Mouse (Mus musculus) kidney, embryonic 16.5 days (tissue): ENCODE measurements around the gene Lrrc4c. TPM values are rescaled to one million over a fixed set of nuclear protein-coding genes. Genes with fewer than 3 reads are reported as not detected.

Source experiments
- ATAC-seq: fragments of 200-750 bp; cut with Nextera tagmentation; 2 replicates; pipeline ENCODE4 v1.8.0; 2017; ENCODE audit warnings: moderate TSS enrichment; ENCODE audit not compliant: low FRiP score, low TSS enrichment
- H3K27ac ChIP-seq: fragments of 300-500 bp; sonication (generic); 2 replicates; pipeline ENCODE4 v1.5.1; 2014; ENCODE audit warnings: low read length
- H3K27me3 ChIP-seq: fragments of 300-500 bp; sonication (generic); 2 replicates; pipeline ENCODE4 v1.6.1; 2014; ENCODE audit warnings: low read length, control low read depth, mixed read lengths; ENCODE audit not compliant: insufficient read depth
- H3K36me3 ChIP-seq: fragments of 300-500 bp; sonication (generic); 2 replicates; pipeline ENCODE4 v1.6.1; 2014; ENCODE audit warnings: low read length, control low read depth, mixed read lengths; ENCODE audit not compliant: insufficient read depth
- H3K4me1 ChIP-seq: fragments of 300-500 bp; sonication (generic); 2 replicates; pipeline ENCODE4 v1.6.1; 2014; ENCODE audit warnings: low read length, control low read depth, mixed read lengths; ENCODE audit not compliant: insufficient read depth
- H3K4me2 ChIP-seq: fragments of 300-500 bp; sonication (generic); replicated peaks from 2 replicates; pipeline ENCODE4 v1.6.1; 2014; ENCODE audit warnings: low read depth, low read length
- H3K4me3 ChIP-seq: fragments of 300-500 bp; sonication (generic); 2 replicates; pipeline ENCODE4 v1.5.1; 2014; ENCODE audit warnings: mild to moderate bottlenecking, low read length
- H3K9ac ChIP-seq: fragments of 300-500 bp; sonication (generic); replicated peaks from 2 replicates; pipeline ENCODE4 v1.6.1; 2014; ENCODE audit warnings: low read length
- H3K9me3 ChIP-seq: fragments of 300-500 bp; sonication (generic); 2 replicates; pipeline ENCODE4 v1.6.1; 2016; ENCODE audit warnings: low read length, control low read depth
- WGBS: fragments of 180-500 bp; shearing (Covaris S2); extraction: QIAGEN DNeasy Blood & Tissue Kit; methylation state at CpG from one replicate; pipeline ENCODE4 v1.1.7; 2014; 5-methylcytosine and 5-hydroxymethylcytosine counted together
- polyA plus RNA-seq: library from polyadenylated mRNA; unstranded; fragments of >200 nt; fragmentation: Nextera tagmentation; extraction: Ambion mirVana; gene quantifications from 2 replicates; pipeline ENCODE4 v1.2.1, GENCODE M21; 2015

Lrrc4c gene
- polyA plus RNA-seq, 1 experiment from 2014 or later: 0.69 TPM

DNA sequence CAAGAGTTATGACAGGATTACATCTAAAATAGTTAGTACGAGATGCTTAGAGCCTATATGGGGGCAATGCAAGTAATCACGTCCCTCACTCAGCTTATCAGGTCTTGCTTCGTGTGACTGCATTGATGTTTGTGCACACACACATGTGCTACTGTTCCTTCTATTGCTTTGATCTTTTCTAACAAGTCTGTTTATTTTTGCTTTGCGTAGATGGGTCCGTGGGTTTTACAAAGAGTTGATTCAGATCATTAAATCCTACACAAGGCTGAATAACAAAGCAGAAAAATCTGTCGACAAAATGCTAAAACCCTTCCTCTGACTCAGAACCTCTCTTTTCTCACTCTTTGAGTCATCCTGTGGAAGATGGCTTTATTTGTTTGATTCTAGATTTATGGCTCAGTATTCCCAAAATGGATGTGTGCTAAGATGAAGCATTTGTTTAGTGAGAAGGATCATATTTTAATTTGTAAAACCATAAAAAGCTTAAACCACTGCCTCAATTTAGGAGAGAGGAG, 300.8 kb downstream of the Lrrc4c start:
- ATAC-seq: no peak
- H3K9ac ChIP-seq: no peak overlapping the region

DNA sequence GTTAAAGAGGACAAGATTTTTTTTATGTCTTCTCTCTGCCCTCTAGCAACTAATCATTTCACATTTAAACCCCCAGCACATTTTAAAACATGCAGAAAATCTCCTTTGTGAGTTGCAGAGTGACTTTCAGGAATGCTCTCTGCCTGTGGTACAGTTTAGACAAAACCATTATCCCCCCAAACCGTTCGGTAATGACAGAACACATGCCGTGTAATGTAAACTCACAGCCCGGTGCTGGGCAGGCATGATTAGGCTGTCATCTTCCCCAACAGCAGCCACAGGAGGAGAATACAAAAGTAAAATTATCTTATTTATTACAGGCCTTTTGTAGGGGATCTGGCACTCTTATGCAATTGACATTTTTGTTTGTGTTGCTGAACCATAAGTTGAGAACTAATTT, 349.1 kb downstream of the Lrrc4c start:
- no peak overlapping the region for H3K9ac ChIP-seq
- H3K27me3 ChIP-seq: no peaks in the 10 kb centered on the region
- no peaks in the 10 kb centered on the region for H3K4me1 ChIP-seq
- no peaks in the 10 kb centered on the region for H3K9me3 ChIP-seq
- H3K27ac ChIP-seq: no peak overlapping the region
- whole genome bisulfite sequencing: 60% methylated on average over 4 of the region's 4 CpGs
- H3K4me2 ChIP-seq: no peak overlapping the region
- no peak for ATAC-seq
- no peaks in the 10 kb centered on the region for H3K36me3 ChIP-seq
- H3K4me3 ChIP-seq: no peak overlapping the region

More for the DNA sequence above, 300.8 kb downstream of the Lrrc4c start:
- Histone ChIP-seq H3K4me3 (no peak overlapping the region), H3K36me3 (no peaks in the 10 kb centered on the region), H3K4me1 (no peaks in the 10 kb centered on the region), H3K4me2 (no peak overlapping the region), H3K9me3 (no peaks in the 10 kb centered on the region), H3K27ac (no peak overlapping the region), H3K27me3 (no peaks in the 10 kb centered on the region)
- WGBS: 57% methylated on average over 6 of the region's 6 CpGs

DNA sequence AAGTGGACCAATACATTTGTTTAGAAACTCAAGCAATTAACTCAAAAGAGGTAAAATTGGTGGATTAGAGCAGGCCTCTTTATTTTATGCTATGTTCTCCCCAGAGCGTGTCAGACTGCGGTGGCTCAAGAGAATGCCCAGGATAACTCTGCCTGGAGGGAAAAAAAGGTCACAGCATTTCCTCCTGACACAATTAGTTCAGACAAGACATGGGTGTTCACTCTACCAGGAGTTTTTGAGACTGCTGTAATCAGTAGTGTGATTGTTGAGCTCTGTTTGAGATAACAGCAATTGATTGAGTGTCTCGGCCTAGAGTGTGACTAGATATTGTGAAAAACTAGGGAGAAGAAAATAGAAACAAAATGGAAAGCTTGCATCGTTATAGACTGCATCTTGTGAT, 363.8 kb downstream of the Lrrc4c start:
- Histone ChIP-seq H3K4me1 (no peaks in the 10 kb centered on the region), H3K27me3 (no peaks in the 10 kb centered on the region), H3K36me3 (no peaks in the 10 kb centered on the region), H3K9ac (no peak overlapping the region), H3K4me2 (no peak overlapping the region), H3K4me3 (no peak overlapping the region), H3K27ac (no peak overlapping the region), H3K9me3 (no peaks in the 10 kb centered on the region)
- ATAC-seq: no peak
- 74% methylated on average over 4 of the region's 4 CpGs for WGBS

GRCm38 (mm10) chr2:96685328-96685727, 367.4 kb downstream of the Lrrc4c start:
- no peak overlapping the region for H3K9ac ChIP-seq
- no peak overlapping the region for H3K4me3 ChIP-seq
- H3K27ac ChIP-seq: no peak overlapping the region
- no peak overlapping the region for H3K4me2 ChIP-seq
- no peaks in the 10 kb centered on the region for H3K27me3 ChIP-seq
- no peaks in the 10 kb centered on the region for H3K36me3 ChIP-seq
- 81% methylated on average over 1 of the region's 1 CpGs for WGBS
- no peaks in the 10 kb centered on the region for H3K9me3 ChIP-seq
- no peaks in the 10 kb centered on the region for H3K4me1 ChIP-seq
- no peak for ATAC-seq

DNA sequence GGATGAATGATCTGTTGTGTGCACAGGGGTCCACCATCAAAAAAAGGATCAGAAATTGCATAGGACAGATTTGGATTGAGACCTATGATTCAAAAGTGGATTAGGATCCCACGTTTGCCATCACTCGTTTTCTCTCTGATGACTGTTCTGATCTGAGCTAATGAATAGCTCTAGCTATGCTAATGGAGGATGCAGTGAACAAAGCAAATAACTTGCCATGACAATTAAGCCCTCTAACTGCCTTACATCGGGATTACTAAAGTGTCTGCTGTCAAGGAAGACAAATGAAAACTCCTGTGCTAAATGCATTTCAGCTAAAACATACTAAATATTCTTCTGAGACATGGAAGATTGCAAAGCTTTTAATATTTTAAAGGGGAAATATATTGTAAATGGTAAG, 387.0 kb downstream of the Lrrc4c start:
- no peaks in the 10 kb centered on the region for H3K4me1 ChIP-seq
- 28% methylated on average over 3 of the region's 3 CpGs for WGBS
- H3K9me3 ChIP-seq: no peaks in the 10 kb centered on the region
- no peaks in the 10 kb centered on the region for H3K36me3 ChIP-seq
- H3K27me3 ChIP-seq: no peaks in the 10 kb centered on the region
- no peak overlapping the region for H3K27ac ChIP-seq
- H3K4me2 ChIP-seq: no peak overlapping the region
- H3K9ac ChIP-seq: no peak overlapping the region
- ATAC-seq: no peak
- no peak overlapping the region for H3K4me3 ChIP-seq

DNA sequence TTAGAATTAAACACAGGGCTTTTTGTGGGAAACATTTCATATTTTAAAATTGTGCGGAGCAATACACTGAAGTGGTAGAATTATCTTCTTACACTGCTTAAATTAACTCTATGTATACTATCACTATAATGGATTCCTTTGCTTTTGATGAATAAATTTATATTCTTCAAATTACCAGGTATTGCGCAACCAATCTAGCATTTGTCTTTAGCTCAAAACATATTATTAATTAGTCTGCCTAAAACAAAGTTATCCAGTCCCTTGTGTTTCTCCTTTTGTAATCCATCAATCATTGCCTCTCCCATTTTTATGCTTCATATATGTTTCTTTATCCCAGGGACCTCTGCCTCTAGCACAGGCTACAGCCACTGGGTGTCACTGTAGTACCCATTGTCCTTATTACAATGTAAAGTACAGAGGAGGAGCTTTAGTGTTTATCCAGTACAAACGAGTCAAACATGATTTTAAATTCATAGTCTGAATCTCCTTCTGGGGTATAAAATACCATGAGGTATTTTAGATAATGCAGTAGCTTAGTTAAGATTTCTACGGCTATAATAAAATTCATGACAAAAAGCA, 389.9 kb downstream of the Lrrc4c start:
- no peaks in the 10 kb centered on the region for H3K27me3 ChIP-seq
- H3K27ac ChIP-seq: no peak overlapping the region
- WGBS: 72% methylated on average over 4 of the region's 4 CpGs
- no peak for ATAC-seq
- no peaks in the 10 kb centered on the region for H3K4me1 ChIP-seq
- H3K9ac ChIP-seq: no peak overlapping the region
- H3K9me3 ChIP-seq: no peaks in the 10 kb centered on the region
- H3K36me3 ChIP-seq: no peaks in the 10 kb centered on the region
- no peak overlapping the region for H3K4me3 ChIP-seq
- H3K4me2 ChIP-seq: no peak overlapping the region

- H3K4me1 ChIP-seq: no peaks in the 10 kb centered on the region
- H3K9ac ChIP-seq: no peak overlapping the region
- H3K4me3 ChIP-seq: no peak overlapping the region
- WGBS: 78% methylated on average over 7 of the region's 7 CpGs
- H3K27me3 ChIP-seq: no peaks in the 10 kb centered on the region
- H3K9me3 ChIP-seq: no peaks in the 10 kb centered on the region
- no peaks in the 10 kb centered on the region for H3K36me3 ChIP-seq
- no peak for ATAC-seq
- no peak overlapping the region for H3K27ac ChIP-seq
- no peak overlapping the region for H3K4me2 ChIP-seq
These were observed 396.6 kb downstream of the Lrrc4c start for GRCm38 (mm10) chr2:96714561-96714960.

GRCm38 (mm10) chr2:96717353-96717752, 399.4 kb downstream of the Lrrc4c start:
- no peaks in the 10 kb centered on the region for H3K27me3 ChIP-seq
- H3K9ac ChIP-seq: no peak overlapping the region
- no peaks in the 10 kb centered on the region for H3K9me3 ChIP-seq
- WGBS: 85% methylated on average over 2 of the region's 2 CpGs
- H3K4me3 ChIP-seq: no peak overlapping the region
- H3K36me3 ChIP-seq: no peaks in the 10 kb centered on the region
- H3K4me1 ChIP-seq: no peaks in the 10 kb centered on the region
- H3K4me2 ChIP-seq: no peak overlapping the region
- no peak for ATAC-seq
- no peak overlapping the region for H3K27ac ChIP-seq

- Histone ChIP-seq H3K4me3 (no peak overlapping the region), H3K27ac (no peak overlapping the region), H3K4me1 (no peaks in the 10 kb centered on the region), H3K27me3 (no peaks in the 10 kb centered on the region), H3K9me3 (no peaks in the 10 kb centered on the region), H3K9ac (no peak overlapping the region), H3K4me2 (no peak overlapping the region), H3K36me3 (no peaks in the 10 kb centered on the region)
- ATAC-seq: no peak
These were observed 405.4 kb downstream of the Lrrc4c start for GRCm38 (mm10) chr2:96723395-96723794.

DNA sequence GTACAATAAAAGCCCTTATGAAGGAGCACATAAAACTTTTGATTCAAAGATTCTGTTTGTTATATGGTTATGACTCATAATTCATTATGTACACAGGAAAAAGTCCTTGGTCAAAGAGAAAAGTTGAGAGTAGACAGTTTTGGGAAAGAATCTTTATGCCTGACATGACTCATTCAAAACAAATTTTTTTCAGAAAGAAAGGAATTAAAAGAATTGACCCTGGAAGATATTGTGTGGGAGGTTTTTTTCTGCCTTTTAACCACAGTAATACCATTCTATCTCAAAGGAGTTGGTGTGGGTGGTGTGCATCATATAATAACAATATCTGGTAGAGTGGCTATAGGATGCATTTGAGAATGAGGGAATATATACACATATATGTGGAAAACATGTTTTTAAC, 418.1 kb downstream of the Lrrc4c start:
- Histone ChIP-seq H3K9ac (no peak overlapping the region), H3K36me3 (no peaks in the 10 kb centered on the region), H3K4me1 (no peaks in the 10 kb centered on the region), H3K9me3 (no peaks in the 10 kb centered on the region), H3K27ac (no peak overlapping the region), H3K27me3 (no peaks in the 10 kb centered on the region), H3K4me2 (no peak overlapping the region), H3K4me3 (no peak overlapping the region)
- ATAC-seq: no peak
